Mouse (Mus musculus) ES-E14 (cell line): ENCODE results near the gene Tnfrsf9. TPM values are rescaled to one million over a fixed set of nuclear protein-coding genes. Genes with fewer than 3 reads are reported as not detected.
"Not testable (repeated sequence)": the region's sequence is repeated elsewhere in the genome, so short reads cannot be mapped to it uniquely, and the experiment has no call there.

ENCODE experiments used
- DNase-seq: peaks from one replicate; pipeline ENCODE4 v3.0.0-alpha.2; 2013; ENCODE audit warnings: low read depth, low spot score
- H3K27ac ChIP-seq: 2 replicates; pipeline ENCODE4 v1.5.1; 2012; ENCODE audit warnings: low read depth, mild to moderate bottlenecking, low read length, moderate library complexity, mixed read lengths; ENCODE audit not compliant: poor library complexity, insufficient read depth, severe bottlenecking
- H3K36me3 ChIP-seq: 2 replicates; pipeline ENCODE4 v1.6.1; 2012; ENCODE audit warnings: mild to moderate bottlenecking, low read length, moderate library complexity, mixed read lengths; ENCODE audit not compliant: control insufficient read depth, poor library complexity, insufficient read depth, severe bottlenecking
- H3K4me1 ChIP-seq, 2 experiments: fragments of 150-350 bp in 1 of 2; sonication (generic) in 1 of 2; 2 replicates each; pipeline ENCODE4 v1.6.1; 2012; ENCODE audit warnings: low read length in 2 of 2, mild to moderate bottlenecking in 1 of 2, mixed read lengths in 1 of 2; ENCODE audit not compliant: control insufficient read depth in 2 of 2, insufficient read depth in 2 of 2, poor library complexity in 1 of 2
- H3K4me3 ChIP-seq, 2 experiments: fragments of 150-350 bp in 1 of 2; sonication (generic) in 1 of 2; 2 replicates each; pipeline ENCODE4 v1.5.1; 2012; ENCODE audit warnings: low read length in 2 of 2, low read depth in 1 of 2, mild to moderate bottlenecking in 1 of 2, mixed read lengths in 1 of 2; ENCODE audit not compliant: insufficient read depth in 1 of 2, poor library complexity in 1 of 2, severe bottlenecking in 1 of 2
- H3K9ac ChIP-seq: 2 replicates; pipeline ENCODE4 v1.6.1; 2012; ENCODE audit warnings: low read depth, mild to moderate bottlenecking, low read length, mixed read lengths; ENCODE audit not compliant: poor library complexity, insufficient read depth, severe bottlenecking
- H3K9me3 ChIP-seq: fragments of 150-350 bp; sonication (generic); 2 replicates; pipeline ENCODE4 v1.6.1; 2012; ENCODE audit warnings: low read depth, mild to moderate bottlenecking, low read length; ENCODE audit not compliant: control insufficient read depth, insufficient read depth
- CHD2 ChIP-seq: IDR thresholded peaks from 2 replicates; pipeline ENCODE4 v1.6.1; 2014; ENCODE audit warnings: mild to moderate bottlenecking, low read depth, low read length, inconsistent platforms
- HCFC1 ChIP-seq: IDR thresholded peaks from 2 replicates; pipeline ENCODE4 v1.6.1; 2012; ENCODE audit warnings: low read length, inconsistent platforms, borderline replicate concordance; ENCODE audit not compliant: insufficient read depth
- MAFK ChIP-seq: IDR thresholded peaks from 2 replicates; pipeline ENCODE4 v1.6.1; 2014; ENCODE audit warnings: mild to moderate bottlenecking, low read depth, low read length, inconsistent platforms; ENCODE audit not compliant: insufficient read depth
- ZC3H11A ChIP-seq: IDR thresholded peaks from 2 replicates; pipeline ENCODE4 v1.6.1; 2012; ENCODE audit warnings: low read depth, mild to moderate bottlenecking, inconsistent platforms, low read length, borderline replicate concordance
- ZNF384 ChIP-seq: IDR thresholded peaks from 2 replicates; pipeline ENCODE4 v1.6.1; 2012; ENCODE audit warnings: low read depth, low read length, inconsistent platforms
- in situ Hi-C, 2 experiments: fragments of 600-800 bp; cut with MboI; formaldehyde crosslinking; loops; one replicate each; pipeline ENCODE4 v1.15.1; 2025; ENCODE audit warnings: low sequenced_read_pairs in 2 of 2, inconsistent platforms in 1 of 2; ENCODE audit not compliant: unreplicated experiment in 2 of 2
- total RNA-seq: library from RNA; depleted of rRNA; stranded (reverse); fragments of 300-350 nt; gene quantifications from 2 replicates; pipeline ENCODE4 v1.2.3, GENCODE M21; 2012

The Tnfrsf9 gene
- total RNA-seq, 1 experiment, result 0.27 TPM

- Histone ChIP-seq H3K36me3 (peaks cover 15% of the 10 kb centered on the region), H3K9me3 (no peaks in the 10 kb centered on the region), H3K4me3 (no peak overlapping the region), H3K4me1 (peaks cover 5 to 27% of the 10 kb centered on the region in 2 experiments; a peak in 3 of 4 replicates), H3K27ac (no peak overlapping the region), H3K9ac (0 out of 2 replicates have a peak overlapping the region, but pooled peaks have one; percentile 17)
- TF ChIP-seq HCFC1, result no peak
- no peak for TF ChIP-seq ZC3H11A
- no peak for TF ChIP-seq ZNF384
- no peak for TF ChIP-seq MAFK
- TF ChIP-seq CHD2, result no peak
- DNase-seq, result no peak
- in situ Hi-C loops, result no loop called here
These were observed 42.8 kb upstream of the Tnfrsf9 start for GRCm38 (mm10) chr4:150871392-150872138.

GRCm38 (mm10) chr4:150872139-150872651 lies 42.2 kb upstream of the Tnfrsf9 start:
- in situ Hi-C loops, result no loop called here
- no peak overlapping the region; a peak in 1 of 4 replicates for H3K4me3 ChIP-seq
- peak overlapping the region; percentile 14; the same call in 1 of the 2 replicates for H3K9ac ChIP-seq
- peaks cover 5 to 27% of the 10 kb centered on the region in 2 experiments; a peak in 3 of 4 replicates for H3K4me1 ChIP-seq
- TF ChIP-seq CHD2, result no peak
- no peak for TF ChIP-seq ZC3H11A
- no peak for TF ChIP-seq HCFC1
- TF ChIP-seq ZNF384, result no peak
- TF ChIP-seq MAFK, result no peak
- peaks cover 9% of the 10 kb centered on the region for H3K36me3 ChIP-seq
- H3K9me3 ChIP-seq, result no peaks in the 10 kb centered on the region
- peak overlapping the region; percentile 17; the same call in 1 of the 2 replicates for H3K27ac ChIP-seq
- DNase-seq, result no peak

- Histone ChIP-seq H3K9me3 (no peaks in the 10 kb centered on the region), H3K9ac (no peak overlapping the region), H3K36me3 (peaks cover 8% of the 10 kb centered on the region), H3K27ac (no peak overlapping the region), H3K4me1 (peaks cover 5 to 27% of the 10 kb centered on the region in 2 experiments; a peak in 3 of 4 replicates), H3K4me3 (no peak overlapping the region)
- DNase-seq, result no peak
- TF ChIP-seq CHD2, result no peak
- in situ Hi-C loops, result no loop called here
These were observed 41.7 kb upstream of the Tnfrsf9 start for GRCm38 (mm10) chr4:150872681-150873080.

GRCm38 (mm10) chr4:150874416-150874815 lies 39.9 kb upstream of the Tnfrsf9 start:
- H3K4me3 ChIP-seq, in situ Hi-C loops, H3K9me3 ChIP-seq, DNase-seq, H3K9ac ChIP-seq, H3K27ac ChIP-seq, H3K36me3 ChIP-seq: not testable (repeated sequence)
- peaks cover 5 to 27% of the 10 kb centered on the region in 2 experiments; a peak in 3 of 4 replicates for H3K4me1 ChIP-seq

GRCm38 (mm10) chr4:150875393-150875792 lies 39.0 kb upstream of the Tnfrsf9 start:
- H3K36me3 ChIP-seq, result no peaks in the 10 kb centered on the region
- in situ Hi-C loops, result loop anchor here in 1 of 2 experiments (25.0 kb wide), 1 partner anchor 213 kb away; the partner anchor contains the start of gene Slc45a1
- DNase-seq, result no peak

More at GRCm38 (mm10) chr4:150875393-150875792, 39.0 kb upstream of the Tnfrsf9 start:
- H3K9me3 ChIP-seq, result no peaks in the 10 kb centered on the region
- TF ChIP-seq MAFK (no peak), ZNF384 (peak; percentile 72)
- no peak overlapping the region for H3K4me3 ChIP-seq
- peaks cover 5 to 23% of the 10 kb centered on the region in 2 experiments; a peak in 3 of 4 replicates for H3K4me1 ChIP-seq
- H3K9ac ChIP-seq, result no peak overlapping the region
- no peak overlapping the region for H3K27ac ChIP-seq
